Mouse (Mus musculus): ENCODE data around the gene Trim29. TPM values are rescaled to one million over a fixed set of nuclear protein-coding genes. Genes with fewer than 3 reads are reported as not detected.

Trim29 gene
- total RNA-seq, 2 experiments from 2014 or later = not detected

- no peak for ATAC-seq (replicated peaks; ENCODE audit: low FRiP score, low TSS enrichment, poor library complexity, severe bottlenecking)
Measured at GRCm38 (mm10) chr9:43309087-43309872, 1.4 kb upstream of the Trim29 start.

DNA sequence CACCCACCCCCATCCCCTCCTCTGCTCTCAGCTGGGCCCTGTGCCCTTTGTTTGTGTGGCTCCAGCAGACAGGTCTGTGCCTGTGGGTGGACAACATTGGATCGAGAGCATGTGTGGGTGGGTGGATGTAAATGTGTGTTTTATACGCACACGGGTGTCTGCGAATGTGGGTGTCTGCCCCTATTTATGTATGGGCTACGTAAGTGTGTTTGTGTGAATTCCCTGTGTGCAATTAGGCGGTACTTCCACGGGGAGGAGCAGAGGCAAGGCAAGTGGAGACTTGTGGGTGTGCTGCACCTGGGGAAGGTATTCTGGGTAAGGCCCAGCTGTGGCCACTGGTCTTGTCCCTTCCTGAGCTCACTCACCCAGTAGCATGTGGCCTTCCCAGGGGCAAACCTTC, 1.5 kb downstream of the Trim29 start:
- no peak for ATAC-seq (replicated peaks; ENCODE audit: low FRiP score, low TSS enrichment, poor library complexity, severe bottlenecking)

- ATAC-seq (replicated peaks; ENCODE audit: low FRiP score, low TSS enrichment, poor library complexity, severe bottlenecking) = no peak
Measured at GRCm38 (mm10) chr9:43313805-43314204, 3.2 kb downstream of the Trim29 start.

DNA sequence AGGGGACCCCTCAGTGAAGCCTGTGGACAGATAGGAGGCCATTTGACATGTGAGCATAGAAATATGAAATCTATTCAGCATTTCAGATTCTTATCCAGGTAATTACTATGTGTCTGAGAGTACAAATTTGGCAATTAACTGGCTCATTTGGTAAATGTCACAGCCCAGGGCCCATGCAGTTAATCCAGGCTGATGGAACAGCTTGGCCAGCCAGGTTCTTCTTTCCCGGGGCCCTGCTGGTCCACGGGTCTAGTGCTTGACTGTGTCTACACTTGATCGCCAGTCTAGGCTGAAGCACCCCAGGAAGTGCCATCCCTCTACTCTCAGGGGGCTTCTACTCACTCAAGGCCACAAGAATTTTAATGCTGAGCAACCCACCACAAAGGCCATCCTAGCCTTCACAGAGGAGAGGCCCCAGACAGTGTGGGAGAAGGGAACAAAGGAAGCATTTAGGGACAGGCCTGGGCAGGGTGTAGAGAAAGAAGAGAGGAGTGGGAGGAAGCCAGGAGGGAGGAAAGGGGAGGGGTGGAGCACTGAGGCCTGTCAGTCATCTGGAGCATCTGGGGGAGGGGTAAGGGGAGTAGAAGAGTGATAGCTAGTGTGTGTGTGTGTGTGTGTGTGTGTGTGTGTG, 4.8 kb downstream of the Trim29 start:
- ATAC-seq (replicated peaks; ENCODE audit: low FRiP score, low TSS enrichment, poor library complexity, severe bottlenecking) = no peak

DNA sequence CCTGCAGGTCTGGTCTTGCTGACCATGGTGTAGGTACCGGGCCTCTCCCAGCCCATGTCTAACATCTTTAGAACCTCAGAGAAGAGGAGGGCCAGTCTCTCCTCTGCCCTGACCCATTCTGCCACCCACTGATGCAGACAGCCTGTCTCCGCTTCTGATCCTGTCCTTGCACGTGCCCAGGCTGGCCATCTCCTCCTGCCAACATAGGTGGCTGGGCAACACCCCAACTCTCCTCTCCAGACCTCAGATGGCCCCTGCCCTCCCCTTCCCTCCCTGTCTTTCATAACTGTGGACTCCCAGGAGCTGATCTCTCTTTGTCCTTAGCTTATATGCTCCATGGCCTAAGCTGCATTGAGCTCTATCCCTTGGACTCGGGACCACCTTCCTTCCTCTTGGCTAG, 5.8 kb downstream of the Trim29 start:
- no peak for ATAC-seq (replicated peaks; ENCODE audit: low FRiP score, low TSS enrichment, poor library complexity, severe bottlenecking)

- no peak for ATAC-seq (replicated peaks; ENCODE audit: low FRiP score, low TSS enrichment, poor library complexity, severe bottlenecking)
Measured at GRCm38 (mm10) chr9:43318661-43319060, 8.0 kb downstream of the Trim29 start.

GRCm38 (mm10) chr9:43321951-43322350, 11.3 kb downstream of the Trim29 start:
- ATAC-seq (replicated peaks; ENCODE audit: low FRiP score, low TSS enrichment, poor library complexity, severe bottlenecking) = no peak

- ATAC-seq (replicated peaks; ENCODE audit: low FRiP score, low TSS enrichment, poor library complexity, severe bottlenecking) = no peak
Measured at GRCm38 (mm10) chr9:43322666-43323065, 12.0 kb downstream of the Trim29 start.

DNA sequence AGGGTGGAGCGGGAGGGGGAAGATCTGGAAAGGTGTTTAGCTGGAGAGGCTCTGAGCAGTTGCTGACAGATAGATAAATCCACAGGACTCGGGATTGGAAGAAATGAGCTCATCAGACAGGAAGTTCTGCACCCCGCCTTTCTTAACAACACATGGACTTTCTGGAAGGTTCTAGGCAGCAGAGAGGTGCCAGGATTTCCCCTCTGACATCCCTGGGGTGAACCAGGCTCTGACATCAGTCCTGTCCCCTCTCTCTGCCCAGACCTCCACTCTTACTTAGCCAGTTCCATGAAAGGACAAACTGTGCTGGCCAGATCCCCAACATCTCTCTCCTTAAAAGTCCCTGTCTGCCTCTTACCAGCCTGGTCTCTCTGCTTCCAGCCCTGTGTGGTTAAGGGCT, 14.8 kb downstream of the Trim29 start:
- no peak for ATAC-seq (replicated peaks; ENCODE audit: low FRiP score, low TSS enrichment, poor library complexity, severe bottlenecking)

- no peak for ATAC-seq (replicated peaks; ENCODE audit: low FRiP score, low TSS enrichment, poor library complexity, severe bottlenecking)
Measured at GRCm38 (mm10) chr9:43326015-43326631, 15.5 kb downstream of the Trim29 start.

- no peak for ATAC-seq (replicated peaks; ENCODE audit: low FRiP score, low TSS enrichment, poor library complexity, severe bottlenecking)
Measured at GRCm38 (mm10) chr9:43327182-43328129, 16.8 kb downstream of the Trim29 start.

DNA sequence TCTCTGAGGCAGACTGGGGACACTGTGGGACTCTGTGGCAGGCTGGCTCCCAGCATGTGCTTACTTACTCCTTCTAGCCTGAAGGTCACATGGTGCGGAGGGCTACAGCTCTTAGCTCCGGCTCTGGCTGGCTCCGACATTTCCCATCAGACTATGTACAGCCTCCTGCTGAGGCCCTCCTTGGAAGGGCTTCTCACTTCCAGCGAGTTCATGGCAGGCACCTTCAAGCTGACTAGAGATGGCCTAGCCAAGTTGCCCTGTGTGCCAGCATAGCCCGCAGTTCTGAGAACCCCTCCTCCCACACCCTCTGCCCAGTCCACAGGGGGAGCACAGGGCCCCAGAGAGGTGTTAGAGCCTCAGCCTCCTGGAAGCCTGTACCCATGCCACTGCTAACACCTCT, 19.8 kb downstream of the Trim29 start:
- no peak for ATAC-seq (replicated peaks; ENCODE audit: low FRiP score, low TSS enrichment, poor library complexity, severe bottlenecking)

DNA sequence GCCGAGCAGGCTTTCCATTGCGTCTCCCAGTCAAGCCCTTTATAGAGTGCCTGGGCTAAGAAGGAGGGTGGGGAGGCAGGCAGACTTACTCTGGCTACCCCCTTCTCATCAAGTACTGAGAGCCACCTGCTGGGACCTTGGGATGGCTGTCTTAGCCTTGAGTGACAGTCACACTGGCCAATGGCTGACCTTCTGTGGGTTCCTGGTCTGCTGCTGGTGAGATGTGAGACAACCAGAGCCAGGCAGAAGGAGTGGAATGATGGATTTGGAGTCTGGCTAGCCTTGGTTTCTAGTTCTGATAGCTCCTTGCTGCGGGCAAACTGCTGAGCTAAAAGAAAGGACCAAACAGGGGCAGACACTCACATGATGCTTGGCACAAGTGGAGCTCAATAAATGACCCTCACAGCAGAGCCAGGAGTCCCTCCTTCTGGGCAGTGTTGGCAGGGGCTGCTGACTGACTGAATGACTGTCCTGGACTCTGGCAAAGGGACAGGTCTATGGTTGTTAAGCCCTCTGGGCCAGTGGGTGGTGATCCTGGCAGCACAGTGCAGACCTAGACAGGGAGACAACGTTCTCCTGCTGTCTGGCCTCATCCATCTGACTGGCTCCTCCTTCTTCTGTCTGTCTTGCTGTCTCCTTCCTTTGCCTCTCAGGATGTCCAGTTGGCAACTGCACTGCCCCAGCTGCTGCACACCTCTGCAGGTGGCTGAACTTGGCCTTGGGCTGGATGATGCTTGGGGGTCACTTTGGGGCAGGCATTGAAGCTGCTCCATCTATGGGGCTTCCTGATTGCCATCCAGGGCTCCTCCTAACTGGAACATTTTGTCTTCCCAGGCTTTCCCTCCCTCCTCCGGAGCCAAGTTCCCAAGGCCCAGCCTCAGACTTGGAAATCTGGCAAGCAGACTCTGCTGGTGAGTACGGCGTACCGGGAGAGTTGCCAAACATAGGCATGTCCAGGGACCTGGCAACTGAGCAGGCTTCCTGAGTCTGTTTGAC, 21.1 kb downstream of the Trim29 start:
- ATAC-seq (replicated peaks; ENCODE audit: low FRiP score, low TSS enrichment, poor library complexity, severe bottlenecking) = no peak

- ATAC-seq (replicated peaks; ENCODE audit: low FRiP score, low TSS enrichment, poor library complexity, severe bottlenecking) = no peak
Measured at GRCm38 (mm10) chr9:43334476-43334875, 23.8 kb downstream of the Trim29 start.

- ATAC-seq (replicated peaks; ENCODE audit: low FRiP score, low TSS enrichment, poor library complexity, severe bottlenecking) = no peak
Measured at GRCm38 (mm10) chr9:43337636-43338035, 27.0 kb downstream of the Trim29 start.

GRCm38 (mm10) chr9:43338067-43338466, 27.4 kb downstream of the Trim29 start:
- no peak for ATAC-seq (replicated peaks; ENCODE audit: low FRiP score, low TSS enrichment, poor library complexity, severe bottlenecking)

DNA sequence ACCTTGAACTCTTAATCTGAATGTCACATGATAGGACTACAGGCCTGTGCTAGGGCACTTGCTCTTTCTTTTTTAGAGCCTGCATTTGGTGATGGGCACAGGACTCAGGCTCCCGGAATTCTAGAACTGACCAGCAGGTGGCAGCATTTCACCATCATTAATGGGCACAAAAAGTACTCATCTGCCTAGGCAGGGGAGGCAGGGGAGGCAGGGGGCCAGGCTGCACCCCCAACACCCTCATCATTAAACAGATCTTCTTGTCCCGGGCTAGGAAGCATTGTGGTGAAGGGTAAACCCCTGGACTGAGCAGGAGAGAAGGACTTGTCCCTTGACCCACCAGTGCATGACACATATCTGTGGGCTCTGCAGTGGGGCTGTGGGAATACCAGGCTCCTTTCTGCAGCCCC, 29.0 kb downstream of the Trim29 start:
- ATAC-seq (replicated peaks; ENCODE audit: low FRiP score, low TSS enrichment, poor library complexity, severe bottlenecking) = no peak

DNA sequence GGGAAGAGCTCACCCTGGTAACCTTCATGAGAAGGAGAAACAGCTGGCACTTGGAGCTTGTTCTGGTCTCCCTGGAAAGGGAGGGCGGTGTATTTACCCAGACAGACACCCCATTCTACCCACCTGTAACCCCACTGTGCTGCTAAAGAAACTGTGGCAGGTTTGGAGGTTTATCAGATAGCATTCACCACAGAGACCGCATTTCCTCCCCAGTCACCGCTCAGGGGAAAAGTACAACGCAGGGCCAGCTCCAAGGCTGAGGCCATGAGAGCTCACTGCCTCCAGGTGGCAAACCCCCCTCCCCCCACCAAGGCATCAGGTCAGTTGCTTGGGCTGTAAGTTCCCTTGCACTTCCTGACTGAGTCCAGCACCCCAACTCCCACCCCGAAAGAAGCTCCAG, 39.4 kb downstream of the Trim29 start:
- ATAC-seq (replicated peaks; ENCODE audit: low FRiP score, low TSS enrichment, poor library complexity, severe bottlenecking) = no peak

DNA sequence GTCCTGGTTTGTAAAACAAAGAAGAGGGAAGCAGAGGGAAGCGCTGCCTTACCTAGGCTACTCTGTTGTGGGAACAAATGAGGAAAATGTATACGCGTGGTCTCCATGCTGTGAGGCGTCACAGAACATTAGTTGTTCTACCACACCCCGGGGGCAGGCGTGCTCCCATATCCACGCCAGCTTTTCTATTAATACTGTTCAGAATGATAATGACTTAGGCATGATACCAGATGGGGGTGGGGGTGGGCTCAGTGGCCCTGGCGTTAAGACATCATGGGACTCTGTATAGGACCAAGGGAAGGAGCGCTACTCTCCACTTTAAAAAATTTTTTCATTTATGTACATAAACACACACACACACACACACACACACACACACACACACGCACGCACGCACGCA, 40.4 kb downstream of the Trim29 start:
- no peak for ATAC-seq (replicated peaks; ENCODE audit: low FRiP score, low TSS enrichment, poor library complexity, severe bottlenecking)
